Mouse (Mus musculus): ENCODE measurements around the gene Sox6.

Gene Sox6

DNA sequence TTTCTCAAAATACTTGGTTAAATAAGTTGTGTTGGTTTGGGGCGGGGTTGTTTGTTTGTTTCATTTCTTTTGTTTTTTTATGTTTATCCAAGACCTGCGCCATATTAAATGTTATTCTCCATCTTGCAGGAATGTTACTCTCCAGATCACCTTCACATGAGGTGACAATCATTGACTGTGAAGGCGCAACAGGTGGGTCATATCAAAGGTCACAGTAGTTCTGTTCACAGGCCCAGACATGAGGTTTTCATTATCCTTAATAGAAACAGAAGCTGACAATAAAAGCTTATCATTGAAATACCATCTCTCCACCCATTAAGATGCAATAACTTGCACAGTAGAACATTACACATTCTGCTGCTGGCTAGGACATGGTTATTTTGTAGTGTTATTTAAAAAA, 54.5 kb downstream of the Sox6 start:
- DNase-seq, result no peak

DNA sequence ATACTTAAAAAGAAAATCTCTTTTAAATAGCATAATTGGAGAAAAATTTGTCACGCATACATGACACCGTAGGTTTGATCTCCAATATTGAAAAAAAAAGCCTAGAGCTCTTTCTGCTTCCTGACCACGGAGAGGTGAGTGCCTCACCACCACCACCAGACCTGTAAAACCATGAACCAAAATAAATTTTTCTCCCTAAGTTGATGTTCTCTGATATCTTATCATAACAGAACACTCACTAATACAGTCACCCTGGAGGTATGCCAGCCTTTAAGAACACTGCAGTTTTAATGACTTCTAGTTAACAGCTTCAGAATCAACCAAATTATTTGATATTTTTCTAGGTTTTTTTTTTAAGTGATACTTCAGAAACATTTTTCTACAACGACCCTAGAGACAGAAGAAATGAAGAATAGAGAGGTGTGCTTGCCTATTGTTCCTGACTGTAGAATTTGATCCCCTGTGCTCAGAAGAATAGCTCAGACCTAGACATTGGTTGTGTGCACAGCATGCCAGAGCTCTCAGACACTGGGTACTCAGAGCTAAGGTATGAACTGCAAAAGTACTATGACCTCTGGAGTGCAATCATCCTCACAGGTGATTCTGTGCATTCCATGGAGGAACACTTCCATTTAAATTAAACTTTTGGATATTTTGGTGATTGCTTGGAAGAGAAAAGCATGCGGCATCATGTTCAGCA, 58.6 kb downstream of the Sox6 start:
- no peak for DNase-seq

DNA sequence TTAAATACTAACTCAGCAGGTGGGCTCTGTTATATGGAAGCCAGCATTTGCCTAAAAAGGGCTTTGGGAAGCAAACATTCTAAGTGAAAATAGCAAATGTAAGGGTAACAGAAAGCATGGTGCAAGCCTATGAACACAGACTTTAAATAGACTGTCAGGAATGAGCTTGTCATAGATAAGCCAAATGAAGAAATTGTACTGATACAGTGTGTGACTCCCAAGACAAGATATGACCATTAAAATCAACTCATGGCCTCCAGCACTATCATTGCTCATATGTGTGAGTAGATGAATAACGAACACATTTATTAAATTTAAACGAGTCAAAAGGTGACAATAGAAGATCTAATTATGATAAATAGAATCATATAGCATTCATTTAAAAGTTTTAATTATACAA, 64.1 kb downstream of the Sox6 start:
- no peak for DNase-seq

DNA sequence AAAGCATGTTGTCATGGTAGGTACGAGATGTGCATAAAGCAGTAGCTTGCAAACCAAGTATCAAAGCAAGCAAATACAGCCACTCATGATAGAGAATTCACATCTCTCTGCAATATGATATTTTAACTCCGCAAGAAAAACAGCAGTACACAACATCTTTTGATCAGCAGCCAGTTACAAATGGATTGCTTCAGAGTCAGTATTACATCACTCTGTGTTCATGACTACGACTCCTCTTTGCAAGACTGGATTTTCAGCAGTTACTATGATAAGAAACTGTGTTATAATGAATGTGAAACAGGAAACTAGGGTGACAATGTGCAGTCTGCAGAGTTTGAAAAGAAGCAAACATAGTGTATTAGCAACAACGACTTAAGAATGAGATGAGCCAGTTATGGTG, 71.4 kb downstream of the Sox6 start:
- DNase-seq, result no peak

DNA sequence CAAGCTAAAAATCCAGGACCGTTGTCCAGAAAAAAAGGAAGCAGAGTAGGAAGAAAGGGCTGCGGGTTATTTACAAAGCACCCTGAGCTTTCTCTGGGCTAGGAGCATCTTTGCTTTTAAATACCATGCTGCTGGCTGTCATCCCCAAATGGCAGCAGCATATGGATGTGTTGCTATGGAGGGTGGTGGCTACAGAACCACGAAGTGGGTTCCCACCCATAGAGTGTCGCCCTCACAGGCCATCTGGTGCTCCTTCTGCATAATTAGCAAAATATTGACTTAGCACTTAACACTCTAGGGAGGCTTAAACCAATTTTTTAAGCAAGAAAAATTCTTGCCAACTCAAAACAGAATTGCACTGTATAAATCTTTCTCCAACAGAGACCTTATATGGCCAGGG, 72.4 kb downstream of the Sox6 start:
- DNase-seq, result peak; percentile 76

DNA sequence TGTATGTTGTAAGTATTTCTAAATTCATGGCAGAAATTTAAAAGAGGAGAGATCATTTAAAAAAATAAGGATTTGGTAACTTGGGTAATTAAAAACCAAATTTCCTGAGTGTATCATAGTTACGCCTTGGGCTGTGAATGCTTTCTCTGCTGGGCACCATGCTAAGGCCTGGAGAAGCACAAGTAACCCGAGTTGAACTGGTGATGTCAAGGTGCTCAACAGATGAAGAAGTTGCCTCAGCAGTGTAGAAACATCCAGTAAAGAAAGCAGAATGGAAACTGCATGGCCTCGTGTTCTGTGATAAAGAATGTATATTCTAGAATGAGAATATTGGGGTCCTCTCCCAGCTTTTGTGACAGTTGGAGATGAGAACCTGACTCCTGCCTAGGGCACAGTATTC, 85.5 kb downstream of the Sox6 start:
- DNase-seq, result no peak

DNA sequence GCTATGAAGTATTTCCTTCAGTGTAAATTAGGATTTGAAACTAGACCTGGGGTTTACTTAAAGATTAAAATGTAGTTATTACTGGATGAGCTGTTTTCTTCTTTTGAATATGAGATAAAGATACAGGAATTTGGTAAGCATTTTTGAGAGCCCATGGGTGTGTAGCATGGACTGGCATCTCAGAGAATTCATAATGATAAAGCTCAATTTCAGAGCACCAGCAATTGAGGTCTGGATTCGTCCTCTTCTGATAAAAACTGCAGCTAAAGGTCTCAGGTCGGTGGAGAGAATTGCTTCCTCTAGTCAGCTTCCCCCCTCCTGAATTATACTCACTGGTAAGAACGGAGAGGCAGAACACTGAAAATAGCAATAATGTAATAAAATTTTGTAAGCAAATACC, 86.4 kb downstream of the Sox6 start:
- DNase-seq, result no peak

DNA sequence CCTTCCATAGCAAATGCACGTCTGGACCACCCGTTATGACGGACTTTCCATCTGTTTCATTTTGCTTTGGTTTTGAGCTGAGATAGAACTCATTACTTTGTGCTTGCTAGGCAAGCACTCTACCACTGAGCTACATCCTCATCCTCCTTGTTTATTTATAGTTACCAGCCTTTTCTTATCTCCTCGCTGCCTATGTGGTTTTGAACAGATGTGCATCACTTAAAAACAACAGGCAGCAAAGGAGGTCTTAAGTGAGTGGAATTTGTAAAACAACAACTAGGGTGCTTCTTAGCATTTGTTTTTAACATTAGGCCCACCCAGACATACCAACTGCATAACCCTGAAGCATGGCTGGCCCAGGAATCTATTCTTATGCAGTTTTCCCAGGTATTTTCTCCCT, 86.9 kb downstream of the Sox6 start:
- DNase-seq, result no peak

DNA sequence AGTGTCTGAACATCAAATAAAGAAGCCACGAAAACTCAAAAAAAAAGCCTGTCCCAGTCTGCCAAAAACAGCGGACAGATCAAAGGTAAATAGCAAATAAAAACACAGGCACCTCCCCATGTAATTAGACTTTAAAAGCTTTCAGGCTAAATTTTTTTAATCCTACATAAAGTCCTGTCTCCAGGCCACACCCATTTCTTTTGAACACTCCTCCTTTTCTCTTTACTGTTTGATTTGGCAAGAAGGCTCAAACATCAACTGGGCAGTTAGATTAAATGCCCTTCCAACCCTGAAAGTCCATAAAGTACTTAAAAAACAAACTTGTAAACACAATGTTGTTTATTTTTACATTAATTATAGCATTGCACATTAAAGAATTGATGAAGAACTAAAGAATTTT, 90.7 kb downstream of the Sox6 start:
- no peak for DNase-seq

DNA sequence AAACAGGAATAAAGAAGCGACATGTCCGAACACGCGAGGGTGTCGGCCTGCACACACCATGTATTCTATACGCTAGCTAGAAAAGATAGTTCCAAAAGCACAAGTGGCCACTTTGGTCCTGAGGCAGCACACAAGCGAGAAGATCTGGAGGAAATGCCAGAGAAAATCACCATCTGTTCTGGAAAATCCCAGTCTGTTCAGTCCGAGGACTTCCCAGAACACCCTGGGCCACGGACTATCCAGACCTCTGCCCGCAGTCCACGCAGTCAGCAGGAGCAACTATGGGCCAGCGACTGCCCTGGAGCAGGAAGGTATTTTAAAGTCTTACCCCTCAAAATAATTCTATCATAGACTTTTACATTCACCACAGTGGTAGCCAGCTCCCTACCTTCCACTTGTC, 92.0 kb downstream of the Sox6 start:
- no peak for DNase-seq

DNA sequence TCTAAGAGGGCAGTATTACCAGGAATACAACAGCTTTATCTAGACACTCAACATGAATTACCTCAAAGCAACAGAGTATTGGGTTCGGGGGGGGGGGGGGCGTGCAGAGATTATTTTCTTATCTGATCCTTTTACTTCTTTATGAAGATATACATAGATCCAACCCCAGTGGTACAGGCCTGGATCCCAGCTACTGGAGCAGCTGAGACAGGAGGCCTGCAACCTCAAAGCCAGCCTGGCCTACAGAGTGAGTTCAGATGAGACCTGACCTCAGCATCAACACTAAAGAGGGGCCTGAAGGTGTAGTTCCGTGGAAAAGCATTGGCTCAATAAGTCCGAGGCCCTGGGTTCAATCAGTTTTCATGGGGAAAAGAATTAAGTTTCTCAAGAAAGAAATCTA, 93.1 kb downstream of the Sox6 start:
- no peak for DNase-seq

DNA sequence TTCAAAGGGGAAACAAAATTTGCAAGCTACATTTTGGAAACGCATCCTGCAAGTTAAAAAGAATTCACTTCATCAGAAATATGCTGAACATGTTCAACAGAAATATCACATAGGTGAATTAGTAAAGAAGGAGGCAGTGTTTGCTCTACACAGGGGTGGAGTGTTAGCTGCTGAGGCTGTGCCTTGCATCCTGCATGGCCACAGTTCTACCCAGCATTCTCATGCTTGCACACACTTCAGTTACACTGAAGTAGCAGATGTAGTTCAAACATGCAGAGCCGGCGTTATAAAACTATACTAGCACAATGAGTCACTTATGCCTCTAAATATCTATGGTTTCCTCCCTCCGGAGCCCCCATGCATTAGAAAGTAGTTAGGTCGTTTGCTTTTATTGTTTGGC, 94.3 kb downstream of the Sox6 start:
- no peak for DNase-seq

DNA sequence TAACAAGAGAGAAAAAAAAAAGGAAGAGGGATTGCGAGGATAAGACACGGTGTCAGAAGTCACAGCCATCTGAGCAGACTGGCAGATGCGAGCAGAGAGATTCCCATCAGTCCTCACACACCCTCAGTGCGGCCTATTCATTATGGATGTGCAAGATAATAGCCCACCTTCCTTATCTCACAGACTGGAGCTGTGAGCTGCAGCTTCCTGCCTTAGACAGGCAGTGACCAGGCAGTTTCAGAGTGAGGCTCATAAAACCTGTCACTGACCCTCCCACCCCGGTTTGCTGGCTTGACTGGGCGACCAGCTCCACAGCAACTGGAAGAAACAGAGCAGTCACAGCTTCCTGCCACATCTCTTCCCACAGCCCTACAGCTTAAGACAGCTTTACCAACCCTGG, 96.8 kb downstream of the Sox6 start:
- no peak for DNase-seq

DNA sequence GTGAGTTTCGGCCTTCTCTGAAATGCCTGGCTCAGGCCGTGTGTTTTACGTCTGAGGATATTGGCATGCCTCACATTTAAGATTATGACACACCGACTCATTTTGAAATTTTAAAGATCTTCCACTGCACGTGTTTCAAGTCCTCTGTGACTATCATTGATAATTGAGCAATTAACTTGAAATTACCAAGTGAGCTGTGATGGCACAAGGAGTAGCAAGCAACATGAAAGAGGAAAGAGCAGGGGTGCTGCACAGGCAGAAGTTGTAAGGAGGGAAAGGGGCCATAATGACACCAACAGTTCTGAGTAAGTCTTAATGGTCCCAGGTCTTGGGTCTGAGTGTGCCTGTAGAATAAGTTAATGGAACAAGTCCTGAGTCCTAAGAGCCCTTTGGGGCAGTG, 99.3 kb downstream of the Sox6 start:
- no peak for DNase-seq

DNA sequence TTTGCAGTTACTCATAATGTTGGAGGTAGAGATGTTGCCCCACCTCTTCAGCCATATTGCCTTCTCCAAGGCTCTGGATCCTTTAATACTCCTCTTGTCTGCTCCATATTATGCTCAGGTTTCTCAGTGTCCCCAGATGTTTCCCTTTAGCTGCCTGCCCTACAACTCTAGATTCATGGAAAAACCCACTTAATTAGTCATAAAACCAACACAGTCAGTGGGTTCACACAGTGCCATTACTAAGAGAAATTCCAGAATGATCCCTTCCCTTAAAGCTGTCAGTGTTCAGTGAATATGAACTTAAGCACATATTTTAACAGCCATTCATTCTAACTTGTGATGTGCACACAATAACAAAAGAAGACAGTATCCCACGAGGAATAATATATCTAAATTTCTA, 101.7 kb downstream of the Sox6 start:
- no peak for DNase-seq

DNA sequence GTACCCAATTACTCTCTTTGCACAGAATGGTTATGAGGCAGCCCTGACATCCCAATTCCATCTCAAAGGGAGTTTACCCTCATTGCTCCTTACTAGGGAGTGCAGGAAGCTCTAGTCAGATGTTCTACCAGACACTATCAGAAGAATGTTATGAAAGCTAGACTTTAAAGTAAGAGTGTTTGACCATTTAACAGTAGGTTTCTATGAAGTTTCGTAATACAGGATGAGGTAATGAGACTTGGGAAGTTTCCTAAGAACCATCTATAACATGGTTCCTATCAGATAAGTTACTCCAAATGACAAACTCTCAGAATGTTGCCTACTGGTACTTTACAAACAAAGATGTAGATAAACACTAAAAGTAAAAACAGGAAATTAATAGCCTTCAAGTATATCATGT, 123.3 kb downstream of the Sox6 start:
- no peak for DNase-seq

DNA sequence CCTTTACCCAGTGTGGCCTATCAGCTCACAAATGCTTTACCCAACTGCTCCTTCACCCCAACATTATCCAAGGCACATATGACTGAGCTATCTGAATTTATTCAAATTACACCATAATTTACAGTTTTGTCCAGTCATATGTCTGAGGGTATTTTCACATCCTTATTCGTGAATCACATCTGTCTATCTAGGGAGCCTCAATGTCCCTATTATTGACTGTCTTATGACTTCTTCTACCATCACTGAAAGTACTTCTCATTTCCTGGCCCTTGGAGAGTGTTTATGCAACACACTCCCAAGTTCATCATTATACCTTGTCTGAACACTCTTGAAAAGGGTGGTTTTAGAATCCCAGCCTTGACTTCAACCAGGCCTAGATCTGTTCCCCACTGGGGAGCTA, 128.3 kb downstream of the Sox6 start:
- DNase-seq, result no peak

DNA sequence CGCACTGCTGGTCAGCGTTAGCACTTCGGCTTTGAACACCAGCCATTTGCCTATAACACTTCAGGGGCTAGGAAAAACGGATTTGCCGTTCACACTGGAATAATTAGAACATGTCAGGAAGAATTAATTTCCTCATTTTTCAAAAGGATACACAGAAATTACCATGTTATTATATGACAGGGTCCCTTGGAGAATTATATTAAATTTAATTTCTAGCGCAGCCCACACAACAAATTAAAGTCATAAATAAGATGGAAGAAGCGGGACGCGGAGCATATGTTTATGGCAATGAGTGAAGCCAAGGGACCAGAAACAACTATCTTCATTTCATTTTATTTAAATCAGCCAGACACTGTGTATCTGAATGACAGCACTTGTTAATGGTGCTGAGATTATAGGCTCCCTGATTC, 133.8 kb downstream of the Sox6 start:
- DNase-seq, result no peak

DNA sequence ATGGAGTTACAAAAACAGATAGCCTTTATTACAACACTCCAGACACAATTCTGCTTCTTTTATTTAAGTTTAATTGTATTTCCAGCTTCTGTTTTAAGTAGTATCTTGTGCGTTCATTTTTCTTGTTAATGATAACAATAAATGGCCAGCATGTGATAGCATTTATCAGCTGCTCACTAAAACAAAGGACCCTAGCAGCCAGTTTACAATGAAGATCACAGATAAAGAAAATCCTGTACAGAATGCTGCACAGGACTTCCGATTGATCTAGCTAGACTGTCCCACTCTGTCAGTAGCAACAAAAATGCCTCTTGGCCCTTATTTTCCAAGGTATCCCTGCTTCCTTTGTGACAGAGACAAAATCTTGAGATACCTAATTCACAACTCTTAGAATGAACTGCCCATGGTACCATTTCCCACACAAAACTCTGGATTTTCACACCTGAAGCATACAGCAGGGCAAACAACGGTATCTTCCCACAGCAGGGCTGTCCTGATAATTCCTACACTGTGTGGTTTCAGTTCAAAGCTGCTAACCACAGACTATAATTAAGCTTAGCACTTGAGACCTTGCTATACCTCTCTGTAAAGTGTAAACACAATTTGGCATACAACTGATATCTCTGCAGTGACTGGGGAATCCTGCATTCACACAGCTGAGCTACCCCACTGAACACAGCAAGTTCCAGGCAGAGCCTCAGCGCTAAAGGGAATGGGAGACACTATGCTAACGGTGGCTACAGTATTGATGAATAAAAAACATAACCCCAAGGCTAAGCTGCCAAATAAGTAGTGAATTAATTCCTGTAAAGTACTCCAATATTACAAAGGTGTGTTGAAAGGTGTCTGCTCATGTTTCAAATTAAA, 134.4 kb downstream of the Sox6 start:
- DNase-seq, result no peak

DNA sequence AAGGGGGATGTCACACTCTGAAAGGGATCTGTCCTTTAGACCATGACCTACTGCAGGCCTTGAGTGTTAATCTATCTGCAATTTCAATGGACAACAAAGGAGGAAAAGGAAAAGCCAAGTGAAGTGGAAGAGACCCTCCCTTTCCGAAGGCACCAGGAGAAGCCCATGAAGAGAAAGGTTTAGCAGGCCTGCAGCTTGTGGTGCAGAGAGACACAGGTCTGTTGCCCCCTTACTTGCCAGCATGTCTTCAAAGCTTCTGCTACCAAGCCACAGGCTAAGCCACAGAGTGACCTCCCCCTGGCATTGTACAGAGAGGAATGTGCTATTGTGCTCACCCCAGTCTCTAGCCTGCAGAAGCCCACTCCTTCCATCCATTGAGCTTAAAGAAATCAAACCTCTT, 135.2 kb downstream of the Sox6 start:
- no peak for DNase-seq

DNA sequence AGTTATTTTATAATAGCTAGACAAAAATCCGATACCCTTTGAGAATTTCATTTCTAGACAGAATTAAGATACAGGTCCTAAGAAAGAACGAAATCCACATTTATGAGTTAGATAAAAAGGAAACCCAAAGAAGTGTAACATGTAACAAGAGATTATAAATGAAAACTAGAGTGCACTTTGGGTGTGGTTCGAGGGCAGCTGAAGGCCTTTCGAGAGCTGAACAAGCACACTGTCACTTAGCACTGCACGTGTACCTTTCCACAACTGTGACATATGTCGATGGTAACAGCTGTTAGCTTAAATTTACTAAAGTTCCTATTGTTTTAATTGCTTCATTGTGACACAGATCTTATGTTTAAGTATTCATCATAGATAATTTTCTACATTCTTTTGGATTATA, 142.8 kb downstream of the Sox6 start:
- DNase-seq, result no peak

DNA sequence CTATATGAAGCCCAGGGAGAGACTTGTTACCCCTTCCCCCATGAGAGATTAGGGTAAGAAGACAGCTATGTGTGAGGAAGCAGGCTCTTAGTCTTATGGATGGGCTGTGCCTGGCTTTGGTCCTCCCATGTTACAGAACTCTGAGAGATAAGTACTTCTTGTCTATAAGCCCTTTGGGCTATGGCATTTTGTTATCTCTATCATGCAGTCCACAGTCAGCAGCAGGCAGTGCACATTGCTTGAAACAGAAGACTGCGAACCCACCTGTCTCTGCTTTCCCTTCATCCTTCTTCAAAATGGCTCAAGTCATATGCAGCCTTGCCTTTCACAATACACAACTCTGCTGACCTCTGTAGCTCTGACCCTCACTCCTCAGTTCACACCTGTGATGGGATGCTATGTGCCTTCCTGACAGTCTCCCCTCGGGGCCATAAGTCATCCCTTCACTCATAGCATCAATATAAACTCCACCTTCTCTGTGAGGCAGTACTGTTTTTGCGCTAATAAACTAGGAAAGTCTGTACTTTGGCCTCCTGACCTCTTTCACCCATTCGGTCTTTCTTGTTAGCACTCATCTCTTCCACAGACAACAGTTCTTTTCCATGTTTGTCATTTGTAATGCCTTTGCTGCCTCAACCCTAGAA, 143.4 kb downstream of the Sox6 start:
- DNase-seq, result no peak

DNA sequence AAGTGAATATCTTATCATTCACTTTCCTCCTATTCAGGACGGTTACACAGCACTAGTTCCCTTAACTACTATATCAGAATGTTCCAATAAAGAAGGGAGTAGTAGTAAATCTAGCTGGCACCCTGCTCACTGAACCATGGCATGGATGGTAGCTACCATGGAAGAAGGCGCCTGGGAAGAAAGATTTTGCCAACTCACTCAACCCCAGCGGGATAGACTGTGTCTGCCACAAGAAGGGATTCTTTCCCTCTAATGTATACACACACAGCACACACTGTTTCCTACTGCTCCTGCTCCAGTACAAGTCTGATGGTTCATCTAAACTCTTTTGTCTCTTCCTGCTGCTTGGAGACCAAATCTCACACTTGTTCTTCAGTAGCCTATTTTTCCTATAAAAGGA, 147.1 kb downstream of the Sox6 start:
- no peak for DNase-seq

DNA sequence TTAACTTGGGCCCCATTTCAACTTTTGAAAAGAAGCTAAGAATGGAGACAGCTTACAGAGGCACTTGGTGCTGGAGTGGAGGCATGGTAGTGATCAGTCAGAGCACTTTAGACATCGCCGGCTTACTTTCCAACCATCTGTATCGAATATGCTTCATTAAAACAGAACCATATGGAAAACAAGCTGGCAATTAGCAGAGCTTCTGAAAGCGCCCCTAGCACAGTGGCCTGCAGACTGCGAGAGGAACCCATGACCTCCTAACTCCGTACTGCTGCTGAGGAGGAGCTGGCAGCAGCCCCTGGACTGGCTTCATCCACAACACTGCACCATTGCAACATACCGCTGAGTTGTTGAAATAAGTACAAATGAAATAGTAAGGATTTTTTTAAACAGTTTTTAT, 148.7 kb downstream of the Sox6 start:
- no peak for DNase-seq

Data from layer of hippocampus, adult 9-11 months (tissue).